Mouse (Mus musculus) adipose tissue, adult 10 weeks (tissue): ENCODE measurements around the gene Eif4ebp2. TPM values are rescaled to one million over a fixed set of nuclear protein-coding genes. Genes with fewer than 3 reads are reported as not detected.

Experiments
- polyA plus RNA-seq: library from polyadenylated mRNA; stranded (reverse); fragments of 350-450 nt; fragmentation: Illumina TruSeq; extraction: RNeasy Lipid Tissue Mini Kit (QIAGEN cat#74804); gene quantifications from one replicate; pipeline ENCODE4 v1.2.3, GENCODE M21; 2014; ENCODE audit warnings: low read depth, low replicate concordance

The Eif4ebp2 gene
- polyA plus RNA-seq = 62.3 TPM

DNA sequence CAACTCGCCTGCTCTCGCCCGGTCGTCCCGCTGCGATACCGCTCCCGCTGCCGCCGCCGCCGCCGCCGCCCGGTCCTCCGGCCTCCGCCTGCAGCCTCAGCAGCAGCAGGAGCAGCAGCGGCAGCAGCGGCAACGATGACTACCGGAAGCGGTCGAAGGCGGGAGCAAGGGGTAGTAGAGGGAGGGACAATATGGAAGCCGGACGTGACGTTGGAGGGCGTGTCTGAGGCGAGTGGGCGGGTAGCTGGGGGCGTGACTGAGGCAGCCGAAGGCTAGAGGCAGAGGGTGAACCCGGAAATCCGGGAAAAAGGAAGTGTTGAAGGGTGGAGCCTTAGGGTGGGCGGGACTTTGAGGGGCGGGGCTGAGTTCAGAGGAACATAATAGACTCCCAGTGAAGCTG is at the start of gene Eif4ebp2:
Gene Eif4ebp2 (minus strand): TSS at position 17 of the 400 bp plus-strand sequence.

DNA sequence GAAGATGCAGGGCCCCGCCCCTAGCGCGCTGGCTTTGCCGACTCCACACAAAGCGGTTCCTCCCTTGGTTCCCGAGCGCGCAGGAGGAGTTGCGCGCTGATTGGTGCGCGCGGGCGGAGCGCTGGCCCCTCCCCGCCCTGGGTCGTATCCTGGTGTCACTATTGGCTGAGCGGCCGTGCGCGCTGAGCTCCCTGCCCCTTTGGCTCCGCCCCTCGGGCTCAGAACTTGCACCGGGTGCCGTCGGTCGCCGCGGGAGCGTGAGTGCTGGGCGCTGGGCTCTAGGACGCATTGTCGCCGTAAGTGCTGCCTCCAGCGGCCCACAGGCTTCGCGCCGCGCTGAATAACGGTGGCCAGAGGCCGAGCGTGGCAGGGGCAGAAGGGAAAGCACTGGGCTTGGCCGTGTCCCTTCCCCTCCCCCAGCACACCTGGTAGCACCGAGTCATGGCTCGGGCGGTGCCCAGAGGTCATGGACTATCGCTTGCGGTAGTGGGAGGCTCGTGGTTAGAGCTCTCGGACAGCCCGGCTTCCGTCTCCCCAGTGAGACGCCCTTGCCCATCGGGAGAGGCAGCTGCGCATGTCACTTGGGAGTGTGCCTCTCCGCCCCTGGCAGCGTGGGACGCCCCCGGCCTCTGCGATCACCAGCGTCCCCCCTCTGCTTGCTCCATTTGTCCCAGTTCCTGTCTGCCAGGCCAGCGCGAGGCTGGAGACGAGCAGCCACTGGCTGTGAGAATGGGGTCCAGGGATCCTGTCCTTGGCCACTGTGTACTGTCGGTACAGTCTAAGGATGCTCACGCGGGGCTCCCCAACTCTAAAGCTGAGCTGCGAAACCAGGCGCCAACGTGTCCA is 23.4 kb upstream of the Eif4ebp2 start, which contains the start of gene Lrrc20:
Gene Lrrc20 (plus strand): TSS at position 208 of the 846 bp plus-strand sequence.

DNA sequence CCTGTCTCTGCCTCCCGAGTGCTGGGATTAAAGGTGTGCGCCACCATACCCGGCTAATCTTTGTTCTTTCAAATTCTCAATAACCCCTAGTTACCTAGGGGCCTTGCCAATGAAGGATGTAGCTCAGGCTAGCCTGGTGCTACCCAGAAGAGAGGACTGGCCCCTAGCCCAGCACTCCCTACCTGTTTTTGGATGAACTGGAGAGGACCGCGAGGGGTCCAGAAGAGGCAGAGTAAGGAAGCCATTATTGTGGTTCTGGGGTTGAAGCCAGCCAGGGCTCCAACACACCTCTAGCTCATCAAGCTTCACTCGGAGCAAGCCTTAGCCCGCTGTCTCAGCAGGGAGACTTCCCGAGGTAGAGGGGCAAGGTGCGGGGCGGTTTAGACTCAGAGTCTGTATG is 34.8 kb downstream of the Eif4ebp2 start, which contains the start of gene Nodal:
Gene Nodal (plus strand): TSS at position 301 of the 400 bp plus-strand sequence.

DNA sequence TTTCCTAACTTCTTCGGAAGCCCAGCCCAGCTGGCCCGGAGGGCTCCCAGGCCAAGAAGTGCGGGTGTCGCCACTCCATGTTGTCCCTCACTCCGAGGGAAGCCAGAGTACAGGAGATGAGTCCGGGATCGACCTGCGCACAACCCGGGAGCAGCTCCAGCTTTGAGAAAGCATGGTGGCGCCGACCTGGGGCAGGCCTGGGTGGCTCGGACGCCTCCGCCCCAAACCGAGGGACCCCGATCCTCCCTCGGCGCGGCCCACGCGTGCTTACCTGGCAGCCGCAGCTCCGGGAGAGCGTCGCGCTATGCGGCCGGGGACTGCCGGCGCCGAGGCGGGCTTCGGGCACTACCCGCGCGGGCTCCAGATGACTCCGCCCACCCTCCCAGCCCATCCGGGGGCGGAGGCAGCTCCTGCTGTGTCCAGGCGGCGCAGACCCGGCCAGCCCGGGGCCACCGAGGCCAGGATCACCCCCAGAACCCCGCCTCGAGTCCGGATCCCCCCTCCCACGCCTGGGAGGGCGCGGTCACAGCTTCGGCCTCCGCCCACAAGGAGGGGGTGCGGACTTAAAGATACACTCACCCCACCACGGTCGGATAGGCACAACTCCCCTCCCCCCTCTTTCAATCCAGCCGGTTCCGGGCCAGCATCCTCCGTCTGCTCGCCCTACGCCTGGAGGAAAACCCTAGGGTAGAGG is 69.3 kb downstream of the Eif4ebp2 start, which contains the start of gene Pald1:
Gene Pald1 (minus strand): TSS at position 510 of the 694 bp plus-strand sequence.

Other genes starting within 250 kb of the Eif4ebp2 start
- gene Adamts14, start 179.2 kb downstream of the Eif4ebp2 start, polyA plus RNA-seq = 2.8 TPM
- 0.51 TPM for gene Prf1, start 154.8 kb downstream of the Eif4ebp2 start, polyA plus RNA-seq
- gene Pald1, start 69.1 kb downstream of the Eif4ebp2 start, polyA plus RNA-seq = 8.1 TPM
- gene Nodal, start 34.7 kb downstream of the Eif4ebp2 start, polyA plus RNA-seq = not detected
- gene Lrrc20, start 23.1 kb upstream of the Eif4ebp2 start, polyA plus RNA-seq = 5.8 TPM
- gene Npffr1, start 142.8 kb upstream of the Eif4ebp2 start, polyA plus RNA-seq = 0.30 TPM
- 114 TPM for gene Ppa1, start 195.9 kb upstream of the Eif4ebp2 start, polyA plus RNA-seq
- 168 TPM for gene Sar1a, start 227.6 kb upstream of the Eif4ebp2 start, polyA plus RNA-seq
- 24.5 TPM for gene Tysnd1, start 242.9 kb upstream of the Eif4ebp2 start, polyA plus RNA-seq